ENCODE assay signal across 8 mouse cellular contexts in the genomic region with DNA sequence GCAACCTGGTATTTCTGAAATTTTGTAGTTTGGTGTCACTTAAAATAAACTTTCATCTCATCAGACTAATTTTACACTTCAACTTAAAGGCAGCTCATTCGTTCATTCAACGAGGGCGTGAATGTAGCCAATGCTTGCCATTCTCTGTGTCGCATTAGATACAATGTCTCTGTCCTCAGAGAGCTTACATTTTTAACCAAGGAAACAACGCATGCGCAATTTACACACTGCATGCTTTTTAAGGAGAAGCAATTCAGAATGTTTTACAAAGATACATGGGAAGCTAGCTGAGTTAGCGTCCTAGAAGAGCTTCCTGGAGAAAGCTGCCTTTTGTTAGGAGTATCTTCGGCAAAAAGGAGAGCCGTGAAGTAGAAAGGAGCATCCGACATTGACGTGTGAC. TPM values are rescaled to one million over a fixed set of nuclear protein-coding genes. Genes with fewer than 3 reads are reported as not detected.
A peak's percentile ranks its signal among the peaks of the same experiment; 100 is the strongest.
DNase-seq lines count a peak whose midpoint lies in the region; ATAC-seq lines count a peak whose summit lies in the region.
"Had no signal": no experiment of that assay in that cellular context is flagged by ENCODE, and none has a peak within 500 bp of the region (broad histone marks: within the 10 kb centered on the region; RNA-seq: fewer than 3 reads in every experiment).

No protein-coding gene starts in this region.

- peak overlapping the region; percentile 95; the same call in 1 of the 2 replicates for H3K4me3 ChIP-seq in neural tube, embryonic 11.5 days (ENCODE audit: low read depth, low read length)
- peak overlapping the region; percentile 92 for H3K4me3 ChIP-seq in embryonic facial prominence, embryonic 10.5 days
- peak overlapping the region; percentile 74 for H3K4me3 ChIP-seq in limb, embryonic 10.5 days
- H3K4me3 ChIP-seq in stomach, embryonic 15.5 days (replicated peaks): peak overlapping the region; percentile 91

- H3K27ac ChIP-seq in neural tube, embryonic 11.5 days (ENCODE audit: low read depth, low read length): no peak overlapping the region
- peak overlapping the region; percentile 95; the same call in 1 of the 2 replicates for H3K27ac ChIP-seq in embryonic facial prominence, embryonic 10.5 days (replicated peaks)
- peak overlapping the region; percentile 94 for H3K27ac ChIP-seq in limb, embryonic 10.5 days
- H3K27ac ChIP-seq in stomach, embryonic 15.5 days: peak overlapping the region; percentile 96

- H3K9me3 ChIP-seq in neural tube, embryonic 11.5 days (ENCODE audit: control insufficient read depth, low read length): no peaks in the 10 kb centered on the region
- no peaks in the 10 kb centered on the region for H3K9me3 ChIP-seq in embryonic facial prominence, embryonic 10.5 days
- H3K9me3 ChIP-seq in limb, embryonic 10.5 days (replicated peaks): no peaks in the 10 kb centered on the region
- H3K9me3 ChIP-seq in stomach, embryonic 15.5 days: no peaks in the 10 kb centered on the region

- H3K36me3 ChIP-seq in neural tube, embryonic 11.5 days (ENCODE audit: control insufficient read depth, insufficient read depth, low read length): no peaks in the 10 kb centered on the region
- no peaks in the 10 kb centered on the region for H3K36me3 ChIP-seq in embryonic facial prominence, embryonic 10.5 days (replicated peaks)
- 0 out of 2 replicates have a peak, but pooled peaks cover 6% of the 10 kb centered on the region for H3K36me3 ChIP-seq in limb, embryonic 10.5 days
- H3K36me3 ChIP-seq in stomach, embryonic 15.5 days: no peaks in the 10 kb centered on the region

- ATAC-seq in neural tube, embryonic 11.5 days (ENCODE audit: insufficient read depth, low FRiP score, low TSS enrichment): no peak
- ATAC-seq in stomach, embryonic 15.5 days (ENCODE audit: insufficient read depth, low FRiP score, low read depth): no peak

- H3K9ac ChIP-seq in neural tube, embryonic 11.5 days (ENCODE audit: low read length): no peak overlapping the region; the same call in 1 of the 2 replicates
- no peak overlapping the region for H3K9ac ChIP-seq in stomach, embryonic 15.5 days

- DNase-seq in neural tube, embryonic 11.5 days (ENCODE audit: low spot score): no peak
- DNase-seq in neural tube, embryonic 10.5 days (ENCODE audit: extremely low spot score, low spot score): no peak
- DNase-seq in embryonic facial prominence, embryonic 10.5 days (ENCODE audit: low spot score): no peak
- no peak for DNase-seq in limb, embryonic 10.5 days (ENCODE audit: low spot score)
- DNase-seq in right cerebral cortex, adult 2 months (ENCODE audit: low spot score in 2 of 2): no peak
- DNase-seq in cerebellum, adult 8-10 months: no peak
- DNase-seq: gastrocnemius, postnatal 14 days had no signal

- peak overlapping the region; percentile 62 for H3K4me2 ChIP-seq in neural tube, embryonic 11.5 days (ENCODE audit: low read depth)
- H3K4me2 ChIP-seq in stomach, embryonic 15.5 days: peak overlapping the region; percentile 75

- H3K27me3 ChIP-seq in neural tube, embryonic 11.5 days (ENCODE audit: control insufficient read depth, insufficient read depth, low read length): no peaks in the 10 kb centered on the region
- no peaks in the 10 kb centered on the region for H3K27me3 ChIP-seq in embryonic facial prominence, embryonic 10.5 days (replicated peaks; ENCODE audit: low read depth, poor library complexity, severe bottlenecking)
- no peaks in the 10 kb centered on the region for H3K27me3 ChIP-seq in limb, embryonic 10.5 days (ENCODE audit: low read depth, poor library complexity, severe bottlenecking)
- no peaks in the 10 kb centered on the region for H3K27me3 ChIP-seq in stomach, embryonic 15.5 days (replicated peaks)

- H3K4me1 ChIP-seq in neural tube, embryonic 11.5 days (ENCODE audit: control insufficient read depth, insufficient read depth, low read length): peaks cover 12% of the 10 kb centered on the region
- H3K4me1 ChIP-seq in embryonic facial prominence, embryonic 10.5 days: peaks cover 33% of the 10 kb centered on the region
- H3K4me1 ChIP-seq in limb, embryonic 10.5 days: peaks cover 28% of the 10 kb centered on the region
- H3K4me1 ChIP-seq in stomach, embryonic 15.5 days: peaks cover 10% of the 10 kb centered on the region; the same call in 1 of the 2 replicates

- 66% methylated on average over 11 of the region's 11 CpGs for WGBS in neural tube, embryonic 11.5 days
- WGBS in embryonic facial prominence, embryonic 10.5 days: 65% methylated on average over 11 of the region's 11 CpGs
- 69% methylated on average over 11 of the region's 11 CpGs for WGBS in limb, embryonic 10.5 days
- WGBS in stomach, embryonic 15.5 days: 54% methylated on average over 11 of the region's 11 CpGs

RNA-seq across cellular contexts. Expression of a gene that starts 0.9 kb away (rescaled TPM):
- 19.2 and 19.8 TPM in 2 replicates for polyA plus RNA-seq in neural tube, embryonic 11.5 days (2014; fragmentation: Nextera tagmentation; extraction: Ambion mirVana)
- polyA plus RNA-seq in embryonic facial prominence, embryonic 10.5 days (2016; fragmentation: Nextera tagmentation; extraction: Ambion mirVana): 2.6 and 2.9 TPM in 2 replicates
- polyA plus RNA-seq in limb, embryonic 10.5 days (2016; fragmentation: Nextera tagmentation; extraction: Ambion mirVana): 2.2 and 2.6 TPM in 2 replicates
- 9.7 and 12.2 TPM in 2 replicates for polyA plus RNA-seq in stomach, embryonic 15.5 days (2015; fragmentation: Nextera tagmentation; extraction: Ambion mirVana)

RNA-seq across cellular contexts. Expression of a gene that starts 46.0 kb away (rescaled TPM):
- 36.7 and 39.7 TPM in 2 replicates for polyA plus RNA-seq in neural tube, embryonic 11.5 days (2014; fragmentation: Nextera tagmentation; extraction: Ambion mirVana)
- polyA plus RNA-seq in embryonic facial prominence, embryonic 10.5 days (2016; fragmentation: Nextera tagmentation; extraction: Ambion mirVana): 26.1 and 27.9 TPM in 2 replicates
- 21.2 and 26.2 TPM in 2 replicates for polyA plus RNA-seq in limb, embryonic 10.5 days (2016; fragmentation: Nextera tagmentation; extraction: Ambion mirVana)
- 27.4 and 30.8 TPM in 2 replicates for polyA plus RNA-seq in stomach, embryonic 15.5 days (2015; fragmentation: Nextera tagmentation; extraction: Ambion mirVana)
